Mouse (Mus musculus) olfactory bulb, adult 2 months (tissue): ENCODE measurements around the gene Nipal1.

Experiments used
- CTCF ChIP-seq: fragments of 200-500 bp; IDR thresholded peaks from 2 replicates; pipeline ENCODE4 v1.5.1; 2012; ENCODE audit warnings: low read depth, mild to moderate bottlenecking, low read length, moderate library complexity; ENCODE audit not compliant: insufficient read depth
- POLR2A ChIP-seq: fragments of 200-500 bp; IDR thresholded peaks from 2 replicates; pipeline ENCODE4 v1.6.1; 2012; ENCODE audit warnings: mild to moderate bottlenecking, low read depth, low read length, moderate library complexity; ENCODE audit not compliant: insufficient read depth

DNA sequence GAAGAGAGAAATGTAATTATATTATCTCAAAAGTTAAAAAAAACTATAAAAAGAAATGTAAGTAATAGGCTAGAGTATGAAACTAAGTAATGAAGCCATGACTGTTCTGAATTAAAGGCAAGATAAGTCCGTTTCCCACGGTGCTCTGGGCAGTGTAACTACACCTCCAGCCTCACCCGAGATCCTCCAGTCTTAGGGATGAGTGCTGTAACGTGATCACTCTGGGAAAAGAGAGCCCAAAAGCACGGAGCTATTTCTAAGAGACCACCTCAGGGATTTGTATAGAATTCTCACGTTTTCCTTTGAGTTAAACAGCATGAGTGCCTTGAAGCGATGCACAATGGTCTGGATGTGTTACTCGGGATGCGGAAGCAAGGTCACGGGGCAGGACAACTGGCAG is 58.5 kb downstream of the Nipal1 start:
- TF ChIP-seq CTCF (no peak), POLR2A (no peak)
